8 mouse cellular contexts compared by ENCODE assay signal in genomic region chr2:119113121-119113925, GRCm38 (mm10). TPM values are rescaled to one million over a fixed set of nuclear protein-coding genes. Genes with fewer than 3 reads are reported as not detected.
DNase-seq lines count a peak whose midpoint lies in the region; ATAC-seq lines count a peak whose summit lies in the region.

No protein-coding gene starts in this region.

- H3K4me2 ChIP-seq in kidney, embryonic 16.5 days (replicated peaks; ENCODE audit: low read depth, low read length), result peak overlapping the region; percentile 93
- peak overlapping the region; percentile 98 for H3K4me2 ChIP-seq in hindbrain, embryonic 13.5 days
- H3K4me2 ChIP-seq in midbrain, embryonic 14.5 days (ENCODE audit: low read length), result peak overlapping the region; percentile 93

- H3K36me3 ChIP-seq in kidney, embryonic 16.5 days (ENCODE audit: insufficient read depth, low read length), result peaks cover 3% of the 10 kb centered on the region; the same call in 1 of the 2 replicates
- 0 out of 2 replicates have a peak, but pooled peaks cover 2% of the 10 kb centered on the region for H3K36me3 ChIP-seq in hindbrain, embryonic 13.5 days
- H3K36me3 ChIP-seq in midbrain, embryonic 14.5 days (ENCODE audit: control insufficient read depth, insufficient read depth, low read length), result 0 out of 2 replicates have a peak, but pooled peaks cover 5% of the 10 kb centered on the region

- WGBS in kidney, embryonic 16.5 days, result 10% methylated on average over 20 of the region's 20 CpGs
- WGBS in hindbrain, embryonic 13.5 days, result 15% methylated on average over 20 of the region's 20 CpGs
- WGBS in midbrain, embryonic 14.5 days, result 14% methylated on average over 20 of the region's 20 CpGs

- peak overlapping the region; percentile 80 for H3K9ac ChIP-seq in kidney, embryonic 16.5 days (replicated peaks; ENCODE audit: low read length)
- peak overlapping the region; percentile 71 for H3K9ac ChIP-seq in hindbrain, embryonic 13.5 days
- H3K9ac ChIP-seq in midbrain, embryonic 14.5 days (replicated peaks; ENCODE audit: low read length), result no peak overlapping the region; the same call in 1 of the 2 replicates

- H3K27me3 ChIP-seq in kidney, embryonic 16.5 days (ENCODE audit: insufficient read depth, low read length), result no peaks in the 10 kb centered on the region
- no peaks in the 10 kb centered on the region for H3K27me3 ChIP-seq in hindbrain, embryonic 13.5 days
- H3K27me3 ChIP-seq in midbrain, embryonic 14.5 days (ENCODE audit: control insufficient read depth, insufficient read depth, low read length), result no peaks in the 10 kb centered on the region

- peak; percentile 1; the same call in 1 of the 2 replicates for ATAC-seq in kidney, embryonic 16.5 days (ENCODE audit: low FRiP score, low TSS enrichment)
- no peak for ATAC-seq in hindbrain, embryonic 13.5 days (ENCODE audit: low FRiP score)
- no peak for ATAC-seq in midbrain, embryonic 14.5 days (ENCODE audit: low FRiP score, low TSS enrichment)
- no peak for ATAC-seq in megakaryocyte progenitor cell, adult 5-6 weeks (replicated peaks; ENCODE audit: poor library complexity)

- no peaks in the 10 kb centered on the region for H3K9me3 ChIP-seq in kidney, embryonic 16.5 days (ENCODE audit: low read length)
- H3K9me3 ChIP-seq in hindbrain, embryonic 13.5 days, result no peaks in the 10 kb centered on the region
- no peaks in the 10 kb centered on the region for H3K9me3 ChIP-seq in midbrain, embryonic 14.5 days (ENCODE audit: control insufficient read depth, low read length)

- peak overlapping the region; percentile 95; the same call in 1 of the 2 replicates for H3K27ac ChIP-seq in kidney, embryonic 16.5 days (ENCODE audit: low read length)
- H3K27ac ChIP-seq in hindbrain, embryonic 13.5 days, result no peak overlapping the region
- H3K27ac ChIP-seq in midbrain, embryonic 14.5 days (replicated peaks; ENCODE audit: low read depth, low read length), result no peak overlapping the region

- DNase-seq in kidney, postnatal 14 days, result no peak
- peak; percentile 51 for DNase-seq in T-cell, adult 2 months (ENCODE audit: low spot score)
- DNase-seq in midbrain, embryonic 14.5 days, result no peak
- DNase-seq in layer of hippocampus, adult 8-10 months (ENCODE audit: low spot score in 2 of 2), result no peak
- no peak for DNase-seq in adrenal gland, postnatal 14 days

- H3K4me3 ChIP-seq in kidney, embryonic 16.5 days (ENCODE audit: low read length), result peak overlapping the region; percentile 86
- peak overlapping the region; percentile 62 for H3K4me3 ChIP-seq in hindbrain, embryonic 13.5 days
- H3K4me3 ChIP-seq in midbrain, embryonic 14.5 days (replicated peaks; ENCODE audit: low read depth, low read length), result peak overlapping the region; percentile 60

- H3K4me1 ChIP-seq in kidney, embryonic 16.5 days (ENCODE audit: insufficient read depth, low read length), result peaks cover 19% of the 10 kb centered on the region
- H3K4me1 ChIP-seq in hindbrain, embryonic 13.5 days (replicated peaks), result peaks cover 13% of the 10 kb centered on the region
- H3K4me1 ChIP-seq in midbrain, embryonic 14.5 days (ENCODE audit: control insufficient read depth, insufficient read depth, low read length), result peaks cover 8% of the 10 kb centered on the region

RNA-seq across cellular contexts. Expression of gene Rad51, which starts 0.7 kb away (rescaled TPM):
- polyA plus RNA-seq in kidney, embryonic 16.5 days (2015; fragmentation: Nextera tagmentation; extraction: Ambion mirVana), result 50.7 and 51.8 TPM in 2 replicates
- 12.6 and 12.8 TPM in 2 replicates for polyA plus RNA-seq in hindbrain, embryonic 13.5 days (2015; fragmentation: Nextera tagmentation; extraction: Ambion mirVana)
- polyA plus RNA-seq in midbrain, embryonic 14.5 days (2014; fragmentation: Nextera tagmentation; extraction: Ambion mirVana), result 6.8 and 12.2 TPM in 2 replicates
- total RNA-seq in layer of hippocampus, adult 8-10 months (2022), result 1 to 10 TPM in 1 of 4 experiments, under 1 TPM in 3; 0.71 to 2.1 (median 0.84) TPM
- 35.8 and 37.2 TPM in 2 replicates for total RNA-seq in megakaryocyte progenitor cell, adult 5-6 weeks (2015)
- 33.6 and 33.8 TPM in 2 replicates for total RNA-seq in megakaryocyte progenitor cell, adult 5-6 weeks (2017)
- 7.8 and 8.7 TPM in 2 replicates for total RNA-seq in adrenal gland, postnatal 14 days (2021)

RNA-seq across cellular contexts. Expression of gene Rmdn3, which starts 43.5 kb away (rescaled TPM):
- polyA plus RNA-seq in kidney, embryonic 16.5 days (2015; fragmentation: Nextera tagmentation; extraction: Ambion mirVana), result 46.4 and 47.0 TPM in 2 replicates
- polyA plus RNA-seq in hindbrain, embryonic 13.5 days (2015; fragmentation: Nextera tagmentation; extraction: Ambion mirVana), result 44.3 and 47.3 TPM in 2 replicates
- 43.8 and 45.7 TPM in 2 replicates for polyA plus RNA-seq in midbrain, embryonic 14.5 days (2014; fragmentation: Nextera tagmentation; extraction: Ambion mirVana)
- 10 to 100 TPM; 49.4 to 59.7 (median 52.5) TPM for total RNA-seq in layer of hippocampus, adult 8-10 months (2022)
- total RNA-seq in megakaryocyte progenitor cell, adult 5-6 weeks (2015), result 19.5 and 21.0 TPM in 2 replicates
- 39.8 and 44.2 TPM in 2 replicates for total RNA-seq in megakaryocyte progenitor cell, adult 5-6 weeks (2017)
- 71.5 and 85.1 TPM in 2 replicates for total RNA-seq in adrenal gland, postnatal 14 days (2021)

RNA-seq across cellular contexts. Expression of gene Gchfr, which starts 54.2 kb away (rescaled TPM):
- polyA plus RNA-seq in kidney, embryonic 16.5 days (2015; fragmentation: Nextera tagmentation; extraction: Ambion mirVana), result 34.5 and 38.8 TPM in 2 replicates
- 9.3 and 14.7 TPM in 2 replicates for polyA plus RNA-seq in hindbrain, embryonic 13.5 days (2015; fragmentation: Nextera tagmentation; extraction: Ambion mirVana)
- polyA plus RNA-seq in midbrain, embryonic 14.5 days (2014; fragmentation: Nextera tagmentation; extraction: Ambion mirVana), result 7.4 and 8.6 TPM in 2 replicates
- total RNA-seq in layer of hippocampus, adult 8-10 months (2022), result under 1 TPM in 1 of 4 experiments, not detected in 3; 0.57 TPM
- 0.42 and 4.3 TPM in 2 replicates for total RNA-seq in megakaryocyte progenitor cell, adult 5-6 weeks (2015)
- total RNA-seq in megakaryocyte progenitor cell, adult 5-6 weeks (2017), result not detected in 2 replicates
- 6.7 and 35.4 TPM in 2 replicates for total RNA-seq in adrenal gland, postnatal 14 days (2021)
